Mouse (Mus musculus) testis, postnatal 14 days (tissue): ENCODE data around the gene Foxf1.

ENCODE experiments used
- DNase-seq: peaks from one replicate; pipeline ENCODE4 v3.0.0; 2021; ENCODE audit warnings: low spot score

The Foxf1 gene

GRCm38 (mm10) chr8:121082218-121083092 is 1.7 kb upstream of the Foxf1 start:
- no peak for DNase-seq

- peak; percentile 54 for DNase-seq
Observed at GRCm38 (mm10) chr8:121083093-121083935, 872 bp upstream of the Foxf1 start.

GRCm38 (mm10) chr8:121083936-121084209 is 313 bp upstream of the Foxf1 start:
- no peak for DNase-seq

GRCm38 (mm10) chr8:121085011-121085410 is 825 bp downstream of the Foxf1 start:
- no peak for DNase-seq

GRCm38 (mm10) chr8:121085561-121085960 is 1.4 kb downstream of the Foxf1 start:
- no peak for DNase-seq

- no peak for DNase-seq
Observed at GRCm38 (mm10) chr8:121086004-121086900, 2.1 kb downstream of the Foxf1 start.

- no peak for DNase-seq
Observed at GRCm38 (mm10) chr8:121088281-121088680, 4.1 kb downstream of the Foxf1 start.

GRCm38 (mm10) chr8:121088871-121089630 is 4.9 kb downstream of the Foxf1 start:
- DNase-seq, result no peak

- DNase-seq, result no peak
Observed at GRCm38 (mm10) chr8:121089631-121090380, 5.6 kb downstream of the Foxf1 start.

GRCm38 (mm10) chr8:121090716-121091115 is 6.5 kb downstream of the Foxf1 start:
- DNase-seq, result no peak

GRCm38 (mm10) chr8:121092141-121092540 is 8.0 kb downstream of the Foxf1 start:
- DNase-seq, result peak; percentile 27

GRCm38 (mm10) chr8:121092627-121093026 is 8.4 kb downstream of the Foxf1 start:
- peak; percentile 59 for DNase-seq

- DNase-seq, result no peak
Observed at GRCm38 (mm10) chr8:121093496-121093895, 9.3 kb downstream of the Foxf1 start.

GRCm38 (mm10) chr8:121104049-121104818 is 20.0 kb downstream of the Foxf1 start:
- DNase-seq, result peak; percentile 59

- peak; percentile 93 for DNase-seq
Observed at GRCm38 (mm10) chr8:121107668-121108656, 23.8 kb downstream of the Foxf1 start, which contains the start of gene Mthfsd. Gene Mthfsd, minus strand, starts transcription at chr8:121108392.

- no peak for DNase-seq
Observed at GRCm38 (mm10) chr8:121108657-121109056, 24.5 kb downstream of the Foxf1 start.

- DNase-seq, result no peak
Observed at GRCm38 (mm10) chr8:121111145-121111907, 27.1 kb downstream of the Foxf1 start.

- DNase-seq, result peak; percentile 85
Observed at GRCm38 (mm10) chr8:121113261-121113660, 29.1 kb downstream of the Foxf1 start.
